Mouse (Mus musculus) liver, embryonic 14.5 days (tissue): ENCODE measurements at regions not wholly inside any gene's neighbourhood (a gene's known extent, or its start where the extent isn't known, plus 50 kb on each side); places are given as distances from the start of the nearest gene placed in this dataset.

Experiments
- CTCF ChIP-seq: IDR thresholded peaks from 2 replicates; pipeline ENCODE4 v1.5.1; 2016; ENCODE audit warnings: antibody characterized with exemption, low read depth, control low read depth
- EP300 ChIP-seq: IDR thresholded peaks from 2 replicates; pipeline ENCODE4 v1.6.1; 2016; ENCODE audit warnings: antibody characterized with exemption, low read depth

DNA sequence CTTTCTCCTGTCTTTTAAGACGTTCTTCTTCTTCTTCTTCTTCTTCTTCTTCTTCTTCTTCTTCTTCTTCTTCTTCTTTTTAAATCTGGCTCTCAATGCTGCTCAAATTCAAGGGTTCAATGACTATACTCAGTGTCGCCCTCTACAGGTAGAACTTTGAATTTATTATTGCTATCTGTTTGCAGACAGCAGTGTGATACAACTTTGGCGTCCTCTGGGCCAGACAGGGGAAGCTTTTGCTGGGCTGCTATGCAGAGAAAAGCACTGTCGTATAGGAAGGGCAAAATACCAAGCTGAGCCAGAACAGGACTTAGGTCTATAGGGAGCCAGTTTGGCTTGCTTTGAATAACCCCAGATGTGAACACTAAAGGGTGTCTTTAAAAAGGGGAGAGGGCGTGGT lies 127.3 kb upstream of the Gjb5 start:
- TF ChIP-seq CTCF (no peak), EP300 (no peak)
